Mouse (Mus musculus): Measurements from ENCODE around the gene Tomm40l.

DNA sequence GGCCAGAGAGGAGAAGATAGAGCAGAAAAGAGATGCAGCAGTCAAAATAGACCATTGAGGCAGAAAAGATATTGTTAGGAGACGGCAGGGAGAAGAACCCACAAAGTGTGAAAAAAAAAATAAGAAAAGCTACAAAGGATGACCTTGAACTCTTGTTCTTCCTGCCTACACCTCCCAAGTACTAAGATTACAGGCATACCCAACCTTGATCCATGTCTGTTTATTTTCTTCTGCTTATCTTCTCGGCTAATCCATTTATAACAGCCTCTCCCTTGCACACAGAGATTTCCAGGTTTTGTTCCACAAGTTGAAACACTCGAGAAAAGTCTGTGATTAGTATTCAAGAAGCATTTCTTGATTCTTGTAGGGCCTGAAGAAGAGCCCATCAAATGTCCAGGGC, 52.4 kb downstream of the Tomm40l start:
- no peak for TF ChIP-seq CTCF (conservative IDR thresholded peaks at IDR 0.05; ENCODE audit: low read length)
- TF ChIP-seq POU5F1 (IDR thresholded peaks at IDR 0.05; ENCODE audit: borderline replicate concordance, low read length), result no peak
- no peak for TF ChIP-seq NANOG (IDR thresholded peaks at IDR 0.05; ENCODE audit: borderline replicate concordance, low read length)
